Mouse (Mus musculus) erythroblast, embryonic 14.5 days (primary cell): ENCODE measurements around the gene Il27. TPM values are rescaled to one million over a fixed set of nuclear protein-coding genes. Genes with fewer than 3 reads are reported as not detected.
"Not testable (repeated sequence)": the region's sequence is repeated elsewhere in the genome, so short reads cannot be mapped to it uniquely, and the experiment has no call there.

Source experiments
- H3K27me3 ChIP-seq: 2 replicates; pipeline ENCODE4 v1.6.1; 2012; ENCODE audit warnings: inconsistent platforms; ENCODE audit not compliant: control insufficient read depth
- H3K36me3 ChIP-seq: 2 replicates; pipeline ENCODE4 v1.6.1; 2012; ENCODE audit warnings: mild to moderate bottlenecking, inconsistent platforms; ENCODE audit not compliant: control insufficient read depth
- H3K4me1 ChIP-seq: 2 replicates; pipeline ENCODE4 v1.6.1; 2012; ENCODE audit warnings: inconsistent platforms; ENCODE audit not compliant: control insufficient read depth
- H3K4me3 ChIP-seq: replicated peaks from 2 replicates; pipeline ENCODE3; 2012; ENCODE audit warnings: moderate library complexity, mild to moderate bottlenecking, inconsistent platforms
- H3K9me3 ChIP-seq: 2 replicates; pipeline ENCODE4 v1.6.1; 2012; ENCODE audit warnings: low read length, inconsistent platforms, mixed read lengths; ENCODE audit not compliant: control insufficient read depth
- GATA1 ChIP-seq: IDR thresholded peaks from 2 replicates; pipeline ENCODE4 v1.6.1; 2012; ENCODE audit warnings: low read length, inconsistent platforms, mixed read lengths
- TAL1 ChIP-seq: IDR thresholded peaks from 3 replicates; pipeline ENCODE4 v1.6.1; 2012; ENCODE audit warnings: low read length, inconsistent platforms, mixed read lengths
- polyA plus RNA-seq: library from polyadenylated mRNA; stranded (reverse); fragments of >175 nt; gene quantifications from 2 replicates; pipeline ENCODE4 v1.2.3, GENCODE M21; 2012

Il27 gene
- polyA plus RNA-seq = not detected in 2 replicates

- H3K36me3 ChIP-seq = no peaks in the 10 kb centered on the region
- H3K4me1 ChIP-seq = no peaks in the 10 kb centered on the region
- TF ChIP-seq TAL1 (no peak), GATA1 (no peak)
- H3K27me3 ChIP-seq = no peaks in the 10 kb centered on the region
- H3K9me3 ChIP-seq = no peaks in the 10 kb centered on the region
- no peak within 1 kb of the TSS for H3K4me3 ChIP-seq
These were observed at the start of gene Il27 for GRCm38 (mm10) chr7:126594862-126595561. Gene Il27 (minus strand): TSS chr7:126594941.

- Histone ChIP-seq H3K36me3 (no peaks in the 10 kb centered on the region), H3K27me3 (no peaks in the 10 kb centered on the region; the same call in 1 of the 2 replicates), H3K4me3 (no peak overlapping the region), H3K4me1 (peaks cover 10% of the 10 kb centered on the region), H3K9me3 (no peaks in the 10 kb centered on the region)
- TF ChIP-seq GATA1 = no peak
- TF ChIP-seq TAL1 = no peak
These were observed 49.6 kb upstream of the Il27 start for GRCm38 (mm10) chr7:126644345-126644744.

- not testable (repeated sequence) for H3K27me3 ChIP-seq, H3K4me3 ChIP-seq, H3K36me3 ChIP-seq, H3K9me3 ChIP-seq, H3K4me1 ChIP-seq
These were observed 48.5 kb upstream of the Il27 start for GRCm38 (mm10) chr7:126643244-126643617.

GRCm38 (mm10) chr7:126642545-126643243 lies 48.0 kb upstream of the Il27 start:
- Histone ChIP-seq H3K36me3 (no peaks in the 10 kb centered on the region), H3K27me3 (peaks cover 2% of the 10 kb centered on the region; the same call in 1 of the 2 replicates), H3K4me1 (no peaks in the 10 kb centered on the region), H3K4me3 (no peak overlapping the region), H3K9me3 (no peaks in the 10 kb centered on the region)
- TF ChIP-seq TAL1 = no peak
- TF ChIP-seq GATA1 = no peak

DNA sequence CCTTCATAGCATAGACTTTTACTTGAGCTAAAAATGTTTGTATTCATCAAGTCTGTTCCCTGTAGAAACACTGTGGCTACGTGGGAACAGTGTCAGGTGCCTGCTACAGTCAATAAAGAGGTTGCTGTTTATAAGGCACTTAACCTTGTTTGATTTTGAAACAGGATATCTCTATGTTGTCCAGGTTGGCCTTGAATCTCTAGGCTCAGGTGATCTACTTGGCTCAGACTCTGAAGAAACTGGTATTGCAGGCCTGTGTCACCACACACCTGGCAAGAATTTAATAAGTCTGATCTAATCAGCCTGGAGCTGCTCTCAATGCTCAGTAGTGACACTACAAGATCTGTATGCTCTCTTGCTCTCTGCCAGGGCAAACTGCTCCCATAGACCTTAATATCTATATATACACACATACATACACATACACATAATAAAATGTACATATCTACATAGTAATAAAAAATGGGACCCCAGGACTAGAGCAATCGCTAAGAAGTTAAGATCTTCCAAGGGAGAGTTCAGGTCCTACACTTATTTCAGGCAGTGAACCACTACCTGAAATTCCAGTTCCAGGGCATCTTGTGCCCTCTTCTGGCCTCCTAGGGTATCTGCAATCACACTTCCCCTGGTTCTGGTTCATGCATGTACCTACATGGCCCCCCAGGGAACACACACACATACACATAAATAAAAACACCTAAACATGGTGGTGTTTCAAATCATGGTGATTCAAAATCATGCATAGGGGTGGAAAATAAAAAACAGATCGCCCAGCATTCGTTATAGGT lies 42.2 kb upstream of the Il27 start:
- Histone ChIP-seq H3K4me1 (peaks cover 3% of the 10 kb centered on the region; the same call in 1 of the 2 replicates), H3K9me3 (no peaks in the 10 kb centered on the region), H3K27me3 (peaks cover 2% of the 10 kb centered on the region; the same call in 1 of the 2 replicates), H3K36me3 (no peaks in the 10 kb centered on the region), H3K4me3 (no peak overlapping the region)
- TF ChIP-seq GATA1 (no peak), TAL1 (no peak)

GRCm38 (mm10) chr7:126635375-126635774 lies 40.6 kb upstream of the Il27 start:
- Histone ChIP-seq H3K36me3 (no peaks in the 10 kb centered on the region), H3K27me3 (peaks cover 2% of the 10 kb centered on the region; the same call in 1 of the 2 replicates), H3K9me3 (no peaks in the 10 kb centered on the region), H3K4me3 (no peak overlapping the region), H3K4me1 (peaks cover 3% of the 10 kb centered on the region; the same call in 1 of the 2 replicates)
- TF ChIP-seq TAL1 (no peak), GATA1 (no peak)

GRCm38 (mm10) chr7:126632478-126632877 lies 37.7 kb upstream of the Il27 start:
- TF ChIP-seq TAL1 (no peak), GATA1 (no peak)
- Histone ChIP-seq H3K36me3 (no peaks in the 10 kb centered on the region), H3K4me1 (peaks cover 3% of the 10 kb centered on the region; the same call in 1 of the 2 replicates), H3K27me3 (no peaks in the 10 kb centered on the region), H3K4me3 (no peak overlapping the region), H3K9me3 (no peaks in the 10 kb centered on the region)

- Histone ChIP-seq H3K9me3 (no peaks in the 10 kb centered on the region), H3K27me3 (no peaks in the 10 kb centered on the region), H3K4me3 (no peak within 1 kb of the TSS), H3K36me3 (no peaks in the 10 kb centered on the region), H3K4me1 (peaks cover 5% of the 10 kb centered on the region)
- TF ChIP-seq TAL1 (no peak), GATA1 (no peak)
These were observed 36.2 kb upstream of the Il27 start, which contains the start of gene Nupr1 for GRCm38 (mm10) chr7:126630824-126631518. Gene Nupr1 (minus strand): TSS chr7:126630861.

DNA sequence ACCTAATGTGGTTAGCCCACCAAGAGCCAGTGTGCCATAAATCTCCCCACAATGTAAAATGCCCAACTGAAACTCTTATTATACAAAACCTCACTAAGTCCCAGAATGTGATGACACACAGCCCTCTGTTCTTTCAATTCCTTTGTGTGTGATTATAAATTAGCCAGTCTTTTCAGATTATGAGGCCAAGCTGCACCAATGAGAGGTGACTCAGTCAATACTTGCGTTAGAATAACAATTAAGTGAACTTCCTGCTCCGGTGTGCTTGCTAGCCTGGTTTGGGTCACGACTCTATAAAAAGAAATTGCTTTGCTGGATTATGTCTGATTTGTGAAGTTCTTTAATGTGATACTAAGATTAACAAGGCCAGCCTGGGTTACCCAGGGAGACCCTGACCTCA lies 35.2 kb upstream of the Il27 start:
- H3K4me3 ChIP-seq = no peak overlapping the region
- H3K4me1 ChIP-seq = peaks cover 14% of the 10 kb centered on the region
- no peaks in the 10 kb centered on the region for H3K36me3 ChIP-seq
- H3K27me3 ChIP-seq = no peaks in the 10 kb centered on the region
- TF ChIP-seq TAL1 (no peak), GATA1 (no peak)
- H3K9me3 ChIP-seq = no peaks in the 10 kb centered on the region
